Mouse (Mus musculus): Measurements from ENCODE around the gene Ica1.

DNA sequence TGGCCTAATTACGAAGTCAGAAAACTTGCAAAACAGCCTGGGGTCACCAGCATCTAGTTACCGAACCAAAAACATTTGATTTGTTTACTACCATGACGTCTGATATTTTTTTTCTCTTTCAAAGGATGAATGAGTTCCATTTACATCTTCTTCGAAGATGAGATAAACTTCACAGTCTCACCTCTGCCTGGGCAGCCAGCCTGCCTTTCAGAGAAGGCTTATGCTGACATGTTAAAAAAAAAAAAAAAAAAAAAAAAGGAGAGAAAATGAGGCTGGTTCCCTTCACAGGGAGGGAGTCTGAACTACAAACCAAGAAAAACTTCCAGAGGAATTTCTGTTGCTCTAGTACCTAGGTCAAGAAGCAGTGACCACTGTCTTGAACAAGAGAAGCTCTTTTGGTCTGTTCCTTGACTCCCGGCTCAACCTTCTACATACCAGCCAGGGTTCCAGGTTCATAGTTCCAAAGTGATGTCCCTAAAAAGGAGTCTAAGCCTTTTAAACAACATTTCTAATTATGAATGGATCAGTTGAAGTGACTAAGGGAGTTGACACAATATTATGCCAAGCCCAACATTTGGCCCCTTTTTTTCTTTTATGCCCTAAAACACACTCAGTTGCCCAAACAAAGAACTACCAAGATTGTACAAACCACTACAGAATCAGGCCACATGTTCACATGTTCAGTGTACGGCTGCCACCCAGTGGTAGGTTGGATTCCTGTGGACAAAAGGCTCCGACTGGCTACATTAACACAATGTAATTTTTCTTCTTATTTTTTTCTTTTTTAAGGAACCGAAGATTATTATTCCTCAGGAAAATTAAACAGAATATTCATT, 42.4 kb downstream of the Ica1 start:
- TF ChIP-seq USF1 (IDR thresholded peaks at IDR 0.05; ENCODE audit: low read depth, low read length) (no peak), TCF12 (IDR thresholded peaks at IDR 0.05; ENCODE audit: low read depth, low read length) (no peak), CHD1 (IDR thresholded peaks at IDR 0.05; ENCODE audit: low read depth, low read length) (no peak), ETS1 (IDR thresholded peaks at IDR 0.05; ENCODE audit: low read depth, low read length) (no peak), CTCF (IDR thresholded peaks at IDR 0.05 in 2 of 3, conservative IDR thresholded peaks at IDR 0.05 in 1 of 3; ENCODE audit: control insufficient read depth in 1 of 3, insufficient read depth in 1 of 3, low read depth in 2 of 3, low read length in 3 of 3, poor library complexity in 1 of 3, severe bottlenecking in 1 of 3) (peak; percentile 44 to 75 (median 69)), EP300 (IDR thresholded peaks at IDR 0.05; ENCODE audit: low read depth in 1 of 2, low read length in 2 of 2) (no peak), ZKSCAN1 (IDR thresholded peaks at IDR 0.05; ENCODE audit: low read depth, low read length) (no peak), MAFK (IDR thresholded peaks at IDR 0.05; ENCODE audit: borderline replicate concordance, low read depth, low read length) (no peak), ZNF384 (IDR thresholded peaks at IDR 0.05; ENCODE audit: low read depth, low read length) (peak; percentile 53), BHLHE40 (IDR thresholded peaks at IDR 0.05; ENCODE audit: borderline replicate concordance, low read depth, low read length) (no peak), POLR2A (IDR thresholded peaks at IDR 0.05; ENCODE audit: control insufficient read depth in 1 of 2, insufficient read depth in 1 of 2, low read depth in 1 of 2, low read length in 2 of 2, poor library complexity in 1 of 2) (no peak), MXI1 (IDR thresholded peaks at IDR 0.05; ENCODE audit: low read depth, low read length) (no peak)
